Mouse (Mus musculus): ENCODE results near the gene Usp21. TPM values are rescaled to one million over a fixed set of nuclear protein-coding genes. Genes with fewer than 3 reads are reported as not detected.
"Not testable (repeated sequence)": the region's sequence is repeated elsewhere in the genome, so short reads cannot be mapped to it uniquely, and the experiment has no call there.

Usp21 gene
- 10 to 100 TPM; 22.6 to 27.9 TPM for polyA plus RNA-seq (2017; shearing (Covaris generic))

DNA sequence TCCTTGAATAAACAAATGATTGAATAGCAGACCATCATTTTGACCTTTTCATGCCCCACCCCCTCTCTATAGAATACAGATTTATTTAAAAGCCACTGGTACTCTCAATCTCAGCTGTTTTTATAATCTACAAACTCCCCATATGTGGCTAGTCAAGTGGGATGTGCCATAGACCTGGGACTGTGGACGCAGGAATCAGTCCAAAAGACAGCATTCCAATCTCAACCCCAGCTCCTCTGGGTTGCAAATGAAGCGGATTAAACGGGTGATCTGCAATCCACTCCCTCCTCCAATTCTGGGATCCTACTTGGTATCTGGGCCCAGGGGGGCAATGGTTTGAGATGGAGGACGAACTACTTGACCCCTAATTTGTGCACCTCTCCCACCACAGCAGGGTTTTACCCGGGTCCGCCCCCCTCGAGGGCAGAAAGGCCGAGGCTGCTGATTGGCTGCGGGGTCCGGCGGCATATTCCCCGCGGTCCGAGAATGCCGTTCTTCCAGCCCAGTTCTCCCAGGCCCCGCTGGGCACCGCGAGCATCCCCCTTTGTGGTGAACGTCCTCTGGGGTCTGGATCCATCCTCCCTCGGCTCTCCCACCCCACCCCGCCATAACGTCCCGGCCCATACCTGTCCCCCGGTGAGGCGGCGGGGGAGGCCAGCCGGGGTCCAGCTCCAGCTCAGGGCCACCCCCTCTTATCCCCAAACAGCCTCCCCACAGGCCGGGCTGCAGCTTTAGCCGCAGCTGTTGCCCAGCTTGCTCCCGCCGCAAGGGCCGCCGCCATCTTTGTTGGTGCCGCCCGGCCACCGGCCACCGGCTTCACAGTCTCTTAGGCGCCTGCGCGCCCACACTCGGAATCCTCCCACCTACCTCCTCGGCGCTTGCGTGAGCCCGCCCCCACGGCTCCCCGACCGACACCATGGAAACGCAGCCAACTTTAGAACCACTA, at the start of gene Usp21:
TSS of gene Usp21 (minus strand) at position 856 of the 946 bp plus-strand sequence.
- ATAC-seq, result peak; percentile 100

DNA sequence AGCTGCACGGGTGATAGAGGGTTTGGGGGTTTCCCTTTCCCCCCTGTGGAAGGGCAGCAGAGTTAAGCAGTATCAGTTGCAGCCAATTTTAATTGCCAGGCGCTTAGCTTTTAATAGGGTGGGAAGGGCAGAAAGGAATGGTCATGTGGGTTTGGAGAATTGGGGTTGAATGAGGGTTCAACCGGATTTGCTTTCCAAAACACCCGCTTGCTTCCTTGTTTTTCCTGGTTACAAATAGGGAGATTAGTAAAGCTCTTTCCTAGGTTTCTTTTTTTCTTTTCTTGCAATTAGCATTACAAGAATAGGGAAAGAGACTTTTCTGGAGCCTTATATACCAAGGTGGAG, 42.4 kb upstream of the Usp21 start:
- no peak for ATAC-seq

DNA sequence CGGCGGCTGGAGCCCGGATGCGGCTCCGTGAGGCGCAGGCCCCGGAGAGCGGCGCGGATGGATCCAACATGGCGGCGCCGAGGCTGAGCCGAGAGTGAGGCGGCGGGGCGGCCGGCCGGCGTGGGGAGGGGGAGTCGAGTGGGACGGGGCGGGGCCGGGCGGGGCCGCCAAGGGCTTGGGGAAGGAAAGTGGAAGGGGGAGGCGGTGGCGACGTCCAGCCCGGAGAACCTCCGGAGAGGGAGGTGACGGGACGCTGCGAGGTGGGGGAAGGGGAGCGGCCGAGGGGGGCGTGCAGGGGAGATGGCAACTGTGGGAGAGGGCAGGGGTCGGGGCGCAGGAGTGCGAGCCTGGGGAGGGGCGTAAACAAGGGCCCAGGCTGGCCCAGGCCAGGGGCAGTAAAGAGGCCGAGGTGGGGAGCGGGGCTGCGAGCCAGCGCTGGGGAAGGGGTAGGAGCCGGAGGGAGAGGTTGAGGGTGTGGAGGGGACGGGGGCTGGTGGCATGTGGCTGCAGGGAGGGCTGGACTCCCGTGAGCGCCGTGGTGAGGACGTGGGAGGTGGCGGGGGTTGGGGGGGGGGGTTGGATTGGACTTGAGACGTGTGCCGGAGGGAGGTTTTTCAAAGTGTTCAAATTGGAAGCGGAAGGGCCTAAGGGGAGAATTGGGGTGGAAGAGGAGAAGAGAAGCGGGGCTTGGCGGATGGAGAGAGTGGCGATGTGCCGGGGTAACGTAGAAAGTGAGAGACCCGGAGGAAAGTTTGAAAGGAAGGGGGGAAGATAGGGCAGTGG, 41.8 kb upstream of the Usp21 start:
- ATAC-seq, result no peak

DNA sequence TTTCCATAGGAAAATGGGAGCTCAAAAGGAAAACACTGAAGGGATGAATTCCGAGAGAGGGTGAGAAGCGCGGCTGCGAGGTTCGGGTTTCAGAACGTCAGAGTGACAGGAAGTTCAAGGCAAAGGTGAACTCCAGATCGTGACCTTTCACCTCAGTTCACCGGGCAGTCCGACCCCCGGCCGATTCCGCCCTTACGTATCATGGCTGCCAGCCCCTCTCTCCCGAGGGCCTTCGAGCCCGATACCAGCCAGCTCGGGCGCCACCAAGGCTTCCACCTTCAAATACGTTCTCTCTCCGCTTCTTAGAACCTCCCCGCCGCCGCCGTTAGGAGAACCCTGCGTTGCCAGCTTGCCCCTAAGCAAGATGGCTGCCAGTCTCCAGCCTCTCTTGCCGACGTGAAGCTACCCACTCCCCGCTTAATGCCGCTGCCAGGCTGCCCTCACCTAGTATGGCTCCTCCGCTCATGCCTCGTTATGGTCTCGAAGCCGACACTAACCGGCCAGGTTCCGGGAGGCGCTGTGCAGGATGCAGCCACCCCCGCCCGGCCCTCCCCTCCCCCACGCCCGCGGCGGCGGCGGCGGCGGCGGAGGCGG, 41.1 kb upstream of the Usp21 start, which contains the start of gene Dedd:
TSS of gene Dedd (plus strand) at position 307 of the 594 bp plus-strand sequence.
- peak; percentile 93 for ATAC-seq

DNA sequence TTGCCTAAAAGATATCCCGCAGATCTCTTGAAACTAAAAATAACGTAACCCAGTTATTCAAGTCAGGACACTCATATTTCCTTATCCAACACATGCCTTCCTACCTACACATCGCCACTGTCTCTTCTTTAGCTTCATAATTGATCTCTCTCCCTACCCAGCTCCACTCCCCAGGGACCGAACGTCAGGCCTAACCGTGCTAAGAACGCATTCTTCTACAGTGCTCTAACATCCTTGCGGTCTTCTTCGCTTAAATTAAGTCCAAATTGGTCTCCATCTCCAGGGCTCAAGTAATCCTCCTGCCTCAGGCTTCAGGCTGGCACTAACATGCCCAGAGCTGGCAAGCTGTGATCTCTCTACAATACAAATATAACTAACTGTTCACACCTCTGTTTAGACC, 40.5 kb upstream of the Usp21 start:
- ATAC-seq, result no peak

DNA sequence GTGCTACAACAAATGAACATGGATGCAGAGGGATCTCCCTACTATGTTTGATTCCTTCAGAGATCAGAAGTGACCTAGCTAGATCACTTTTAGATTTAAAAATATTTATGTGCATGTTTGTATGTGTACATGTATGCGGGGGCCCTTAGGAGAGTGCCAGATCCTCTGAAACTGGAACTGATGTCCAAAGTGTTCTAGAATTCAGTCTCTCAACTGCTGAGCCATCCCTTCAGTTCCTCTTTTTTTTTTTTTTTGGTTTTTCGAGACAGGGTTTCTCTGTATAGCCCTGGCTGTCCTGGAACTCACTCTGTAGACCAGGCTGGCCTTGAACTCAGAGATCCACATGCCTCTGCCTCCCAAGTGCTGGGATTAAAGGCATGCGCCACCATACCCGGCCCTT, 38.8 kb upstream of the Usp21 start:
- ATAC-seq, result not testable (repeated sequence)

DNA sequence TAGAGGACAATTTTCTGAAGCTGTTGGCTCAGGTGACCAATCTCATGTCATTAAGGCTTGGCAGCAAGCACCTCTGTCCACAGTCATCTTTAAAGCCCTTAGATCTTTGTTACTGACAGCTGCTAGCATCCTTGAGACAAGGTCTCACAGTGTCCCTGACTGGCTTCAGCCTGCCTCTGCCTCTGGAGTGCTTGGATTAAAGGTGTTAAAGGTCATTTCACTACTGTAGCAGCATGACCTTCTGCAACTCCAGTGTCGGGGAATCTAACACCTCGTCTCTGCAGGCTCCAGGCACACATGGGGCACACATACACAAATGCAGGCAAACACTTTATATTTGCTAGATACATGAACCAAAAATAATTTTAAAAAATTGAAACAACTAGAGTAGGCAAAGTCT, 37.8 kb upstream of the Usp21 start:
- no peak for ATAC-seq

DNA sequence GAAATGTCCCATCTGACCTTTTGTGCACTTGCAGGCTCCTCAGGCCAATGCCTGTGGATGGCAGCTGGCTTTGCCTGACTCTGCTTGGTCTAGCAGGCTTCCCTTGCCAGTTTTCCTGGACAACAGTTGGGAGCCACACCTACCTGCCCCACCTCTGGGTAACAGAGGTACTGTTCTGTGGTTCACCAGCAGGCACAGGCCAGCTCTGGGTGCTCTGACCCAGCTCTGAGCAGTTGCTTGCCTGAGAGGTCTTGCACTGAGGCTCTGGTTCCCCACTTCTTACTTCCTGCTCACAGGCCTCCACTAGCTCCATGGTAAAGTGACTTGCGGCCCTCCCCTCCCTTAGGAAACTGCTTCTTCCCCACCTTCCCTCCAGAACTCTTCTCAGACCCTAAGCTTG, 34.2 kb upstream of the Usp21 start:
- no peak for ATAC-seq

DNA sequence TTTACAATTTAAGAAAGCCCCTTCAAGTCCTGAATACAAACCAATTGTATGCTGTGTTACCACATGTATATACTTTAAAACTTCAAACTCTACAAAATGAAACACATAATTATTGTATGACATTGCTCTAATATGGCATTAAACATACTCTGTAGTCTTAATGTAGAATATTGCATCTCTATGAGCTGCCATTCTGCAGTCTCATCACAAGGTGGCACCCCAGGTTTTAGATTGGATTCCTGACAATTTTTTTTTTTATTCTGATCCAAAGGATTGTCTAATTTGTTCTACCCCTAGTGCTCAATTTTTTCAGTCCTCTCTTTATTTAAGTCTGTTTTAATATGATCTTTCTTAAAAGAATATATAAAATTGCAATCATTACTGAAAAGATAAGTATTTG, 33.6 kb upstream of the Usp21 start:
- peak; percentile 81 for ATAC-seq

DNA sequence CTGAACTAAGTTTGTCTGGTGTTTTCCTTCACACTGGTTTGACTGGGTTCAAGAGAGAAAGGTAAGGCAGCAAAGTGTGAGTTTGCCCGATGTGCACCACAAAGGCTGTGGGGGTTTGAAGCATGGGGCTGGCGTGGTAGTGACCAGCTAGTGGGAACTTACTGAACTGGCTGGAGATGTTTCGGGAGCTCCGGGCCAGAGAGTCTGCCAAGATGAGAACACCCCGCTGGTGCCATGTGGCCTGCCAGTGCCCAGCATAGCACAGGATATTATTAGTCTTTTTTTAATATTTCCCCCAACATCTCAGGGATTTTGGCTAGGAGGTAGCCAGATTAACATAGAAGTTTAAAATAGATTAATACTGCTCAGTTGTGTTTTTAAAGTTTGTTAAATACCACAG, 32.4 kb upstream of the Usp21 start:
- no peak for ATAC-seq

DNA sequence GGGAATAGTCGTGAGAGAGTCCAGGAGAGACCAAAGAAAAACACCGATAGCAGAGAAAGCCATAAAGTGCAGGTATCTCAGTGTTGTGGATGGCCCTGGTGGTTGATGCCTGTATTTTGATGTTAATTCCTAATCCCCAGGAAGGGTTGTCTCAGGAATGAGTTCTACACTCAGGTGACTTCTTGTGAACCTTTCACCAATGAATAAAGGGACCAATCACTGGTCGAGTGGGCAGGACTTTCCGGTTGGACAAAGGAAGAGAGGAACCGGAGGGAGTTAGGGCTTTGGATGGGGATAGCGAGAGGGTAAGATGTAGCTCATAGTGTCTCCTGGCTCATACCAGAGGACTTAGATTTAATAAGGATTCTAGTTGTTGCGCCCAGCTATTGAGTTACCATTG, 32.0 kb upstream of the Usp21 start:
- no peak for ATAC-seq

DNA sequence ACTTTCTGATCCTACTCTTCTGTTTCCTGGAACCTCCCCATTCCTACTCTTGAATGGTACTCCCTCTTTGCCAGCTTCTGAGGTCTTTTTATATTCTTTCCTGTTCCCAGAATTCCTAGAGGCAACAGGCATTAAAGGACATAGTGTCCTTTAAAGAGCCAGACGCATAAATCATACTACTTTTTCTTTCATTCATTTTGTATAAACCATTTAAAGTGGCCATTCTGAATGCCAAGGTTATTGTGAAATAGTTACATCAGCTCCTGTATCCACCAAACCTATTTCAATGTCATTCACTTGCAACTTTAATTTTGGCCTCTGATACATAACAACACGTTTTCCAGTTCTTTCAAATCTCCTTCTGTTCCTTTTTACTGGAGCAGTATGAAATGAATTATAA, 21.5 kb upstream of the Usp21 start:
- ATAC-seq, result no peak

DNA sequence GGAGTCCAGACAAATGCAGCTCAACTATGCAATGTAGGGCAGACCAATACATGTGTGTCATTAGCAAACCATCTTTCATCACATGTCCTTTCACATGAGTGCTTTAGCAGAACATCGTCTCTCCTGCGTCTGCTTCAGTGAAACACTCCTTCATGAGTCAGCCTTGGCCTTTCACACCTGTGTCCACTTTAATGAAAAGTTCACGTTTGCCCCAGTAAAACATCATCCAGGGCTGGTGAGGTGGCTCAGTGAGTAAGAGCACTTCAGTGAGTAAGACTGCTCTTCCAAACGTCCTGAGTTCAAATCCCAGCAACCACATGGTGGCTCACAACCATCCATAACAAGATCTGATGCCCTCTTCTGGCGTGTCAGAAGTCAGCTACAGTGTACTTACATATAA, 18.4 kb upstream of the Usp21 start:
- ATAC-seq, result not testable (repeated sequence)

DNA sequence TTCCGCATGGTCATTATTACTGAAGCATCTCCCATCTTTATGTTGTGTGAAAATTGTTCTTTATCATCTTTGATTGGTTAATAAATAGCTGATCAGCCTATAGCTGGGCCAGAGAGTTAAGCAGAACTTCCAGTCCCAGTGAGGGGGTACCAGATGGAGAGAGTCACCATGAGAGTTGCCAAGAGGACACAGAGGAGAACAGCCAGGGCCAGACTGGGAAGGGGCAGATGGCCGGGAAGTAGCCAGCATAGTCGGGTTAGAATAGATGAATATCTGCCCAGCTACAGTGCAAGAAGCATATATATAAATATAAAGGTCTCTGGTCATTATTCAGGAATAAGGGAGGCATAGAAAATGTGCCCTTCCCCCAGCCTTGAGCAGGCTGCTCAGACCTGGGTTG, 10.4 kb upstream of the Usp21 start:
- no peak for ATAC-seq

DNA sequence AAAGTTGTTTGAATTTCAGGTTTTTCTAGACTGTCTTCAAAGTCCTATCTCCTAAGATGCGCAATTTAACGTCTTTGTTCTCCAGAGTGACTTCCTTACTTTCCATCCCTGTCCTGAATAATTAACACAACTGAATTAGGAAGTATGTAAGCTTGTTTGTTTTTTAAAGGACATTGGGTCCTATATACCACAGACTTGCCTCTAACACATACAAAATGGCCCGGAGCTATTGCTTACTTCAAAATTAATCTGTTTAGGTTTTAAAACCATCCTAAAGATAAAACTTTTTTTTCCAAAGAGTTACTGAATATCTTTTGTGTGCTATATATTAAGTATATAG, 7.2 kb upstream of the Usp21 start:
- peak; percentile 19 for ATAC-seq

DNA sequence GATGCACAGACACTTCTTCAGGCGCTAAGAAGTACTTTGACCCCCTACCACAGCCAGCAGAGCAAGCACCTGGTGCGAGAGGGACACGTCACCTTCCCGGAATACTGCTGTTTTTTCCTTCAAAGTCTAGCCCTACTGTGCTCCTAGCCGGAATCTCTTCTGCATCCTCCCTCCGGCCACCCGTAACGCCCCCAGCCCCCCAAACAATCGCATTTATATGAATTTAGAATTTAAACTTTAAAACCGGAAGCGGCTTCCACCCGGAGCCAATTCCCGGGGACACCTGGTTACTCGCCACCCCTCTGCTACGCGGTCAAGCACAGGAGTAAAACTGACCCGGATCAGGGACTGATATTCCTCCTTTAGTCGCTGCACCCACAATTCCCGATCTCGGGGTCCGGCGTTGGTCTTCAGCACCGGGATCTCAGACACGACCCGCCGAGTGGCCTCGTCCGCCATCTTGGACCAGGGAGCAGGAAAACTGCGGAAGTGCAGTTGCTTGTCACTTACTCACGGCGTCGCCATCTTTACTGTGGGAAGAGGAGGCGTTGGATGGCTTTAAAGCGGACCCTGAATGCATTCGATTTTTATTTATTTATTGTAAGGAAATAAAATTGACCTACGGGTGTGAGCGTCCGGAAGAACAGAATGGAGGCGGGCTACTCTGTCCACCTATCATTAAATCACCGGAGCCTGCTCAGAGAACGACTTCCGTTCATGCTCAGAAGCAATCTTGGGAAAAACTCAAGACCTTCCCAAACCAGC, 6.7 kb upstream of the Usp21 start, which contains the start of gene Ufc1:
TSS of gene Ufc1 (minus strand) at position 727 of the 765 bp plus-strand sequence.
- ATAC-seq, result peak; percentile 95

DNA sequence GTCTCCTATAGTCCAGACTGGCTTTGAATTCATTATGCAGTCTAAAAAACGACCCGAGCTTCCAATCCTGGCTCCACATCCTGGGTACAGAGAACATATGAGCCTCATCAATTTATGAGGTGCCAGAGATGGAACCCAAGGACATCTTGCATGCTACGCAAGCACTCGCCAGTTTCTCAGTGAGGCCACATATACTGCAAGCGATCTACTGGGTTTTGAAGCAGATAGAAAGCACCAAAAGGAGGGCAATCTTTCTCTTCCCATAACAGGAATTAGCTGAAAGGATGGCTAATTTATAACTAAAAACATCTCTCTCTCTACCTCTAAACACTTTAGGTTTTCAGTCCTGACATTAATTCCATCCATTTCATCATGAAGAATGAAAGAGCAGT, 6.1 kb upstream of the Usp21 start:
- no peak for ATAC-seq

DNA sequence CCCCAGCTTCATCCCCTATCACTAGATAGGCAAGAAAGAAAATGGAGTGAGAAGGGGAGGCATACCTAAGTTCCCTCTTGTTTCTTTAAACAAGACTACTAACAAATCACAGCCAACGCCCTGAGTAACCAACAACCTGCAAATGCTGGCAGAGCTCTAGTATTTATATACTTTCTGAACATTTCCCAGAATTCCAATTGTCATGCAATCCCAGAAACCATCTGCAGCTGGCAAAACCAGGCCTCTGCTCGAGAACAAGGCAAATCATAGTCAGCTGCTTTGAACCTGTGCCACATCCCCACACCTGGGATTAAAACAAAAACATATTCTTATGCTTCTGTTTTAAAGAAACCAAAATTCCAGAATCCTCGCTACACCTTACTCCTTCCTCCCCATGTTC, 5.6 kb upstream of the Usp21 start:
- ATAC-seq, result no peak

DNA sequence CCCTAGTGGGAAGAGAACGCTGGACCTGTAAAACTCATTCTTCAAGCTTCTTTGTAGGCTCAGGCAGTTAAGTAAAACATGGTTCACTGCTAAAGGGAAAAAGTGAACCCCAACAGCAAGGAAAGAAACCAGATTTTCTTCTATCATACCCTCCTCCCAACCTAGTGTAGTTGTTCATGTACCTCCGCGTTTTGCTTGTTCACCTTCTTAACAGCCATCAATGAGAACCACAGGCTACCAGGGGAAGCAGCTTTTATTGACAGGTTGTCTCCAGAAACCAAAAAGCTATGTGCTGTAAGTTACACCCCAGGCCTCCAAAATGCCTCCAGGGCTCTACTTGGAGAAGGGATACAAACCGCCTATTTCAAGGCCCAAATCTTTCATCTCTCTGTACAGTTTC, 537 bp upstream of the Usp21 start:
- no peak for ATAC-seq

DNA sequence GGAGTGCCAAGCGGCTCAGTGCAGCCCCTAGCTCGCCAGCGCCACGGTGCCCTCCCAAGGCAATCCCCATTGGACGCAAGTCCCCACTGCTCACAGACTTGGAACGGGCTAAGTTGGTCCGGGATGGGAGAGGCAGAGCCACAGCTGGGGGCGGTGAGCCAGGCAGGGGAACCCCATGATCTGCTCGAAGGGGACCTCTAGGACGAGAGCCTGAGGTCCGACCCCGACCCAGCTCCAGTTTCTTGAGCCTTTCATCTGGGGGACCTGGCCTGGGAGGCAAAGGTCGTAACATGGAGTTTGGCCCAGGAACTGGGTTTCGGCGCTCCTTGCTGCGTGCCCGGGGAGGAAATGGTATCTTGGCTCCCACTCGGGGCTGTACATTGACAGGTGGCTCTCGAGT, 1.3 kb downstream of the Usp21 start:
- ATAC-seq, result no peak

DNA sequence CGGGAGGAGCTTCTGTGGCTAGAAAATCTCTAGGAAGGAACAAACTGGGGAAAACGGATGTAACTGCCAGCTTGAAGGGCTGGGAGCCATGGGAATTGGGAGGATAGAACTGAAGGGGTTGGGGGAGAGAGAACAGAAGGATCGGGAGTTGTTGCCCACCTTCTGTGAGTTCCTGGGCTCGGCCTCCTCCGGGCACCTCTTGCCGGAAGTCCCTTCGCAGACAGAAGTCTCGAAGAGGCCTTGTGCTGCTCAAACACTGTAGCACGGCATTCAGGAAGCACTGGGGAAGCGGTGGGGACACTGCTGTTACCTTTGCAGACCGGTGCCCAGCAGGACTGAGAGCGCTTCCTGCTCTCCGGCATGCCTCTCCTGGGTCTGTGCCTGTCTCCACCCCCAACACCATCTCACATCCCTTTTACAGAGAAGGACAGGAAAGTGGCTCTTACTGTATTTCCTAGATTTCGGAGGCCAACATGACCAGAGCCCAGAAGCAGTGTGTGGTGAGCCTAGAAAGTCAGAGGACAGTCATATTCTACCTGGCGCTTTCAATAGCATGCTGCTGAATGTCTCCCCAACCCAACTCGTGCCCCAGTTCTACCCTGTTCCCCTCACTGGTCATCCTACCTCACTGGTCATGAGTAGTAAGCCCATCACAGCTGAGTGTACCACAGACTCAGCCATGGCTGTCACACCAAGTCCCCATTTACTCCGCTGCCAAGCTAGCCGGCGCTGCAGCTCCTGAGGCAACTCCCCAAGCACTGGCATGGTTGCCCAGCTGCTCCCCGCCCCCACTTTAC, 2.5 kb downstream of the Usp21 start:
- no peak for ATAC-seq

DNA sequence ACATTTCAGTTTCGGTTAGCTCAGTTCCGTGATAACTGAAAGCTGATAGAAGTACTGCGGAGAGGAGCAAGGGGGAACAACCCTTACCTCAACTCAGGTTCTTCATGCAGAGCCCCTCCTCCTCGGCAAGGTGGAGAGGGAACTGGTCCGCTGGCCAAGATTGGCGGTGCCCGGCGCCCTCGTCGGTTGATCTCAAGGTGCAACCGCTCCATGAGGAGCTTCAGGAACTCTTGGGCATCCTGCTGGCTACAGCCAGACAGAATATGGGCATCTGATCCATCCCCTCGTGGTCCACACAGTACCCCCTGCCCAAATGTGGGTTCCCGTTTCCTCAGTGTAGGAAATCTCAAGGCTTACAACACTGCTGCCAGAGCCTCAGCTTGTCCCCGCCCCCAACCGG, 3.3 kb downstream of the Usp21 start:
- no peak for ATAC-seq
